Mouse (Mus musculus) MEL (cell line): ENCODE data around the gene Dnaic1. TPM values are rescaled to one million over a fixed set of nuclear protein-coding genes. Genes with fewer than 3 reads are reported as not detected.

Source experiments
- DNase-seq: peaks from one replicate; pipeline ENCODE4 v3.0.0; 2011; ENCODE audit warnings: low read depth, low spot score
- H3K27ac ChIP-seq: 2 replicates; pipeline ENCODE4 v1.5.1; 2012; ENCODE audit warnings: low read depth, mild to moderate bottlenecking, control low read depth, low read length, moderate library complexity; ENCODE audit not compliant: control insufficient read depth
- H3K27me3 ChIP-seq, 2 experiments: fragments of 150-350 bp in 1 of 2; sonication (generic) in 1 of 2; 2 replicates each; pipeline ENCODE4 v1.6.1; 2012; ENCODE audit warnings: low read length in 2 of 2, mild to moderate bottlenecking in 2 of 2, improper control_type of control experiment in 1 of 2, moderate library complexity in 1 of 2; ENCODE audit not compliant: insufficient read depth in 2 of 2, control insufficient read depth in 1 of 2
- H3K36me3 ChIP-seq, 2 experiments: 2 replicates each; pipeline ENCODE4 v1.6.1; 2012 to 2014; ENCODE audit warnings: low read length in 2 of 2, improper control_type of control experiment in 1 of 2, inconsistent platforms in 1 of 2, mild to moderate bottlenecking in 1 of 2; ENCODE audit not compliant: insufficient read depth in 2 of 2, control insufficient read depth in 1 of 2
- H3K4me1 ChIP-seq, 2 experiments: fragments of 150-350 bp in 1 of 2; sonication (generic) in 1 of 2; 2 replicates each; pipeline ENCODE4 v1.6.1; 2012; ENCODE audit warnings: low read length in 2 of 2, improper control_type of control experiment in 1 of 2, mild to moderate bottlenecking in 1 of 2; ENCODE audit not compliant: insufficient read depth in 2 of 2, control insufficient read depth in 1 of 2
- H3K4me3 ChIP-seq, 2 experiments: fragments of 150-350 bp in 1 of 2; sonication (generic) in 1 of 2; 2 replicates each; pipeline ENCODE4 v1.5.1; 2012; ENCODE audit warnings: low read depth in 2 of 2, low read length in 2 of 2, mild to moderate bottlenecking in 2 of 2, moderate library complexity in 2 of 2, control low read depth in 1 of 2, improper control_type of control experiment in 1 of 2; ENCODE audit not compliant: control insufficient read depth in 1 of 2, insufficient read depth in 1 of 2
- H3K79me2 ChIP-seq: 2 replicates; pipeline ENCODE4 v1.6.1; 2012; ENCODE audit warnings: mild to moderate bottlenecking, low read length, moderate library complexity; ENCODE audit not compliant: control insufficient read depth, poor library complexity, insufficient read depth
- H3K9ac ChIP-seq: 2 replicates; pipeline ENCODE4 v1.6.1; 2012; ENCODE audit warnings: low read depth, mild to moderate bottlenecking, control low read depth, low read length, moderate library complexity; ENCODE audit not compliant: control insufficient read depth, poor library complexity, severe bottlenecking
- H3K9me3 ChIP-seq: fragments of 150-350 bp; sonication (generic); replicated peaks from 2 replicates; pipeline ENCODE4 v1.6.1; 2012; ENCODE audit warnings: mild to moderate bottlenecking, low read length, improper control_type of control experiment, moderate library complexity; ENCODE audit not compliant: insufficient read depth
- CTCF ChIP-seq, 3 experiments: IDR thresholded peaks in 2 of 3; conservative IDR thresholded peaks in 1 of 3; 2 replicates each; pipeline ENCODE4 v1.5.1; 2011 to 2012; ENCODE audit warnings: low read length in 3 of 3, low read depth in 2 of 3, mild to moderate bottlenecking in 2 of 3, improper control_type of control experiment in 1 of 3, inconsistent platforms in 1 of 3, mixed read lengths in 1 of 3, moderate library complexity in 1 of 3; ENCODE audit not compliant: control insufficient read depth in 1 of 3, insufficient read depth in 1 of 3, poor library complexity in 1 of 3, severe bottlenecking in 1 of 3
- E2F4 ChIP-seq: IDR thresholded peaks from 2 replicates; pipeline ENCODE4 v1.6.1; 2011; ENCODE audit warnings: low read depth, low read length, improper control_type of control experiment, borderline replicate concordance
- ELF1 ChIP-seq: IDR thresholded peaks from 2 replicates; pipeline ENCODE4 v1.6.1; 2014; ENCODE audit warnings: low read depth, mild to moderate bottlenecking, inconsistent platforms, low read length, improper control_type of control experiment, moderate library complexity
- MAFK ChIP-seq: IDR thresholded peaks from 2 replicates; pipeline ENCODE4 v1.6.1; 2011; ENCODE audit warnings: low read depth, mild to moderate bottlenecking, low read length, improper control_type of control experiment, borderline replicate concordance
- MXI1 ChIP-seq: IDR thresholded peaks from 2 replicates; pipeline ENCODE4 v1.6.1; 2011; ENCODE audit warnings: mild to moderate bottlenecking, low read depth, low read length, improper control_type of control experiment
- MYC ChIP-seq: IDR thresholded peaks from 2 replicates; pipeline ENCODE4 v1.6.1; 2011; ENCODE audit warnings: low read depth, mild to moderate bottlenecking, low read length, improper control_type of control experiment, moderate library complexity
- NRF1 ChIP-seq: IDR thresholded peaks from 2 replicates; pipeline ENCODE4 v1.6.1; 2014; ENCODE audit warnings: low read depth, mild to moderate bottlenecking, inconsistent platforms, low read length, improper control_type of control experiment, moderate library complexity; ENCODE audit not compliant: poor library complexity, insufficient read depth, severe bottlenecking
- POLR2A ChIP-seq, 2 experiments: IDR thresholded peaks; 2 replicates each; pipeline ENCODE4 v1.6.1; 2011 to 2012; ENCODE audit warnings: low read length in 2 of 2, mild to moderate bottlenecking in 2 of 2, control low read depth in 1 of 2, improper control_type of control experiment in 1 of 2, low read depth in 1 of 2, moderate library complexity in 1 of 2; ENCODE audit not compliant: control insufficient read depth in 1 of 2, insufficient read depth in 1 of 2, poor library complexity in 1 of 2
- SIN3A ChIP-seq: IDR thresholded peaks from 2 replicates; pipeline ENCODE4 v1.6.1; 2012; ENCODE audit warnings: low read length, improper control_type of control experiment, inconsistent platforms
- TBP ChIP-seq: IDR thresholded peaks from 2 replicates; pipeline ENCODE4 v1.8.0; 2011; ENCODE audit warnings: low read depth, low read length, improper control_type of control experiment
- TCF12 ChIP-seq: IDR thresholded peaks from 2 replicates; pipeline ENCODE4 v1.6.1; 2014; ENCODE audit warnings: low read depth, mild to moderate bottlenecking, inconsistent platforms, low read length, improper control_type of control experiment, moderate library complexity
- USF1 ChIP-seq: IDR thresholded peaks from 2 replicates; pipeline ENCODE4 v1.6.1; 2014; ENCODE audit warnings: low read depth, mild to moderate bottlenecking, inconsistent platforms, low read length, improper control_type of control experiment, moderate library complexity
- USF2 ChIP-seq, 2 experiments: IDR thresholded peaks; 2 replicates each; pipeline ENCODE4 v1.6.1; 2011 to 2012; ENCODE audit warnings: improper control_type of control experiment in 2 of 2, low read length in 2 of 2, borderline replicate concordance in 1 of 2, inconsistent platforms in 1 of 2, low read depth in 1 of 2, mild to moderate bottlenecking in 1 of 2; ENCODE audit not compliant: insufficient read depth in 1 of 2
- ZKSCAN1 ChIP-seq: IDR thresholded peaks from 2 replicates; pipeline ENCODE4 v1.6.1; 2012; ENCODE audit warnings: low read depth, mild to moderate bottlenecking, inconsistent platforms, low read length, improper control_type of control experiment, moderate library complexity
- polyA plus RNA-seq, 2 experiments: library from polyadenylated mRNA; stranded (reverse) in 1 of 2; unstranded in 1 of 2; fragments of >175 nt in 1 of 2; fragments of >200 nt in 1 of 2; gene quantifications; 2 replicates each; pipeline versions ENCODE4 v1.2.1 to v1.2.4; 2012; ENCODE audit warnings: low replicate concordance in 2 of 2, low read depth in 1 of 2; ENCODE audit not compliant: insufficient read length in 2 of 2, insufficient read depth in 1 of 2, missing spikeins in 1 of 2
- total RNA-seq: library from RNA; depleted of rRNA; stranded (reverse); fragments of 300-350 nt; gene quantifications from 2 replicates; pipeline ENCODE4 v1.2.3, GENCODE M21; 2012; rRNA removed

The Dnaic1 gene
- total RNA-seq: not detected in 2 replicates
- not detected for polyA plus RNA-seq

DNA sequence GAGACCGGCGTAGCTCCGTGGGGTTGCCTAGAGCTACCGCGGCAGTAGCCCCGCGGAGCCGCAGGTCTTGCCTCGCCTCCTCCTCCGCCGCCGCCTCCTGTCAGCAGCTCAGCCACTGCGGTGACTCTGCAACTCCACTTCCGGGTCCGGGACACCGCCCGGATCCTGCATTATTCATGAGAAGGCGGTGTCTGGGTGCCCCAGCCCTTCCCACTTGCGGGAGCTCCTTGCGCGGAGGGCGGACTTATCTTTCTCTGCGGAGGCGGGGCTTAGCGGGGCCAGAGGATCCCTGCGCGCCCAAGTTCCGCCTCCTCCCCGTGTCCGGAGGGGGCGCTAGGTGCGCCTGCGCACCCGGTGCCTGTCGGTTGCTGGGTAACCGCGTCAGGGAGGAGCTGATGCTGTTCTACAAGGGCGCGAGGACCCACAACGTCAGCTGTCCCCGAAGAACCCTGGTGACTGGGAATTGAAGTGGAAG, at the start of gene Dnaic1, which contains the start of gene Fam219a:
TSS of gene Dnaic1 (plus strand) at position 365 of the 475 bp plus-strand sequence.
TSS of gene Fam219a (minus strand) at position 128 of the 475 bp plus-strand sequence.
- Histone ChIP-seq H3K9me3 (no peaks in the 10 kb centered on the region), H3K4me1 (peaks cover 0 to 7% of the 10 kb centered on the region in 2 experiments; a peak in 2 of 4 replicates), H3K9ac (peak within 1 kb of the TSS; percentile 68), H3K79me2 (no peaks in the 10 kb centered on the region), H3K27ac (no peak within 1 kb of the TSS), H3K27me3 (peaks cover 3 to 7% of the 10 kb centered on the region in 2 experiments; a peak in 3 of 4 replicates), H3K36me3 (peaks cover 0 to 2% of the 10 kb centered on the region in 2 experiments; a peak in 1 of 4 replicates), H3K4me3 (peak within 1 kb of the TSS; percentile 57 to 68)
- peak; percentile 98 for DNase-seq
- TF ChIP-seq SIN3A: peak; percentile 67
- TF ChIP-seq POLR2A (IDR thresholded peaks at IDR 0.05; ENCODE audit: control insufficient read depth in 1 of 2, insufficient read depth in 1 of 2, low read depth in 1 of 2, low read length in 2 of 2, poor library complexity in 1 of 2): peak; percentile 20 to 52; a peak in 1 of 4 replicates
- 0 out of 2 replicates have a peak, but pooled peaks have one; percentile 28 for TF ChIP-seq TCF12
- peak in 1 of 3 experiments; percentile 29; a peak in 1 of 6 replicates for TF ChIP-seq CTCF (IDR thresholded peaks at IDR 0.05 in 2 of 3, conservative IDR thresholded peaks at IDR 0.05 in 1 of 3; ENCODE audit: control insufficient read depth in 1 of 3, insufficient read depth in 1 of 3, low read depth in 2 of 3, low read length in 3 of 3, poor library complexity in 1 of 3, severe bottlenecking in 1 of 3)
- TF ChIP-seq TBP: no peak
- peak; percentile 98 for TF ChIP-seq ELF1
- no peak for TF ChIP-seq USF1
- TF ChIP-seq NRF1: peak; percentile 97; the same call in 1 of the 2 replicates
- peak; percentile 55 for TF ChIP-seq MXI1

DNA sequence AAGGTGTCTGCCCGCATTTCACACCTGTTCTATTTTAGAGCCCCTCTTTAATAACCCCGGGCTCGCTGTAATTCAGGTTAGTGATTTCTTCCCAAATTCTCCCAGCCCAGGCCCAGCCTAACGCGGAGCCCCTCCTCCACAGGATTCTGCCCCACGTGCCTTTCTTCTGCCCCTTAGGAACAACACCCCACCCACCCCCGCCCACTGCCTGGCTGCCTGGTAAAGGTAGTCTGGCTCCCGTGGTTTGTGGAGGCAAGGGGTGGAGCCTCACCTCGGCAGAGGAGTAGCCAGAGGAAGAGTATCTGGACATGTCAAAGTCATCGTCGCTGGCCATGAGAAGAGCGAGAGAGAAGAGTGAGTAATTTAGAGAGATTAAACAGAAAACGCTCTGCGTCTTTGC, 48.9 kb upstream of the Dnaic1 start:
- H3K9ac ChIP-seq: no peak overlapping the region
- H3K4me3 ChIP-seq: no peak overlapping the region
- H3K79me2 ChIP-seq: no peaks in the 10 kb centered on the region
- H3K27ac ChIP-seq: no peak overlapping the region
- TF ChIP-seq USF2 (IDR thresholded peaks at IDR 0.05; ENCODE audit: borderline replicate concordance in 1 of 2, insufficient read depth in 1 of 2, low read depth in 1 of 2, low read length in 2 of 2) (no peak), ZKSCAN1 (no peak), E2F4 (no peak), MAFK (no peak), MYC (no peak)
- H3K36me3 ChIP-seq: no peaks in the 10 kb centered on the region
- peaks cover 0 to 7% of the 10 kb centered on the region in 2 experiments; a peak in 2 of 4 replicates for H3K4me1 ChIP-seq
- H3K27me3 ChIP-seq: 0 out of 4 replicates have a peak, but pooled peaks cover 0 to 2% of the 10 kb centered on the region in 2 experiments
- no peaks in the 10 kb centered on the region for H3K9me3 ChIP-seq
- no peak for DNase-seq
